Mouse (Mus musculus): ENCODE data around the gene Klk11.

Klk11 gene

DNA sequence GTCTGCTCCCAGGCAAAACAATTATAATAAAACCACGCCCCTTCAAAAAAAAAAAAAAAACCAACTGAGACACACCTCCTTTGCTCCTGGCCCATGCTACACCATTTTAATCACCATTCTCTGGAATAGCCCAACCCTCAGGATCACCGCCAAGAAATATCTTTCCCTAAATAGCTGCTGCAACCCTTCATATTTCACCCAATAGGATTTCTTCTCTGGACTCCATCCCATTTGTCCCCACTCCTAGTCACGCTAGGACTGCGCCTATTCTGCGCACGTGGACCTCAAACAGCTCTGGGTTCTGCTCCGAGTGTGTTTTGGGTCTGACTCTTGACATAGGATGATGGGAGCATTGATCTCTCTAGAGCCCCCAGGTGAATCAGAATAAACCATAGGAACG is 22.0 kb downstream of the Klk11 start:
- DNase-seq (ENCODE audit: low read depth) = no peak

DNA sequence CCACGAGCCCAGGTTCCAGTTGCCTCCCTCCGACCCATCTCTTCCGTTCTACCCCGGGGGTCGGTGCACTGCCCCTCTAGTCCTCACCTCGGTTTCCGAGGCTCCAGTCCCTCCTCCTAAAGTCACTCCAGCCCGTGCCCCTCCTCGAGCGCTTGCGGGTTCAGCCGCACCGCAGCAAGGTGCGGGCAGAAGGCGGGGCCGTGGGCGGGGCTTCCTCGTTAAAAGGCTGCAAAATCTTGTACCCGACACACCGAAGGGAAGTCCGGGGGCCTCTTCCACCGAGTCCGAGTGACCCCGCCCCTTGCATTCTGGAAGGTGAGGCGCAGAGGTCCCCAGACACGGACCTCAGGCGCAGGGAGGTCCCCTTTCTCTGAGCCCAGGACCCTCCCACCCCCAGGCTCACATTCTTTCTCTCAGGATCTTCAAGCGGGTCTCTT is 22.9 kb downstream of the Klk11 start, which contains the start of gene Klk8:
Klk8 (plus strand) TSS at position 245 of the 437 bp plus-strand sequence.
- DNase-seq (ENCODE audit: low read depth) = no peak

DNA sequence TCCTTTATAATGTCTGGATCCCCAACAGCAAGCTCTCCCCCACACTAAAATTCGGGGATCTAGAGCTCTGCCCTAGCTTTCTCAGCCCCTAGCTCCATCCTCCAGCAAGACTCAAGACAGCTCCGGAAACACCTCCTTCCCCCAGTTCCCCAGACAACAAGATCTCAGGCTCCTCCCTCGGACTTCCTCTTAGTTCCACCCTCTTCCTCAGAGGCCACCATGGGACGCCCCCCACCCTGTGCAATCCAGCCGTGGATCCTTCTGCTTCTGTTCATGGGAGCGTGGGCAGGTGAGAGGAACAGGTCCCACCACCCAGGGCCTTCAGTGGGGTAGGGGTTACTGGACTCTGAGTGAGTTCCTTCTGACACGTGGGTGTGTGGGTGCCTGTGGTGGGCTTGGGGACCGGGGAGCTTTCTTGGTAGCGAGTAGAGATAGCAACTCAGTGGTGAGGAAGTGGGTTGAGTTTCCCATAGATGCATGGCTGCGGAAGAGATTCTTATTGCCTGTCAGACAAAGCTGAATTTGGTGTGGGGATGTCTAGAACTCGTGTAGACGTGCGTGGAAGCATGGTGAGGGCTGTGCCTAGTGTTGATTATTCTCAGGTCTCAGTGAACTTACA is 23.5 kb downstream of the Klk11 start:
- DNase-seq (ENCODE audit: low read depth) = no peak

DNA sequence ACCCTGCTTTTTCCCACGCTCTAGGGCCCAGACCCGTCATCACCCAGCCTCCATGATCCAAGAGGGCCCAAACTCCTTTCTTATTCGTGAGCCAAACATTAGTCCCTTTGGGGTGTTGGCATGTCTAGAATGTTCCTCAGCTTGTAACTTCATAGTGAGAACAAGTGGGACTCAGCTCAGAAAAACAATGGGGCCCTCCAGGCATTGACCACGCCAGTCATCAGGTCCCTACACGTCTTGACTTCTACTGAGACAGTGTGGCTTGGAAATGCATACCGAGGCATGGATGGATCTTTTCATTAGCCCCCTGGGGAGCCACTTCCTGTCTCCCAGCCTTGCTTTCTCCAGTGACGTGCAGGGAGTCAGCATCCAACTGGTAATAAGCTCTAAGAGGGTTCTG is 25.5 kb downstream of the Klk11 start:
- no peak for DNase-seq (ENCODE audit: low read depth)

DNA sequence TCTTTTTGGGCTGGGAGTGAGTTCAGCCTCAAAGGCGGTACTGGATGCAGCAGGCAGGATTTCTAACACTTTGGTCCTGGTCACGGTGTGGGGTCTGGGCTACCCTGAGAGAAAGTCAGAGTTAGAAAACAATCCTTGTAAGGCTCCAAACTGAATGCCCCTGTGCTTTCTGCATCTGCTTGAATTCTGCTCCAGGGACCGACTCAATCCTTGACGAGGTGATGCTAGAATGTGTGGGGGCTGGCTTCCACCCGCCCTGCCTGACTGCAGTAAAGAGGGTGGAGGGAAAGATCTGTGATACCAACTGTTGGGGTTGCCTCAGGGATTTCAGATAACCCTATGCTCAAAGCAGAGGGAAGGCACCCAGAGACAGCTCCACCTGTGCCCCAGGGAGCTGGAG is 36.6 kb downstream of the Klk11 start, which contains the start of gene Klk7:
Klk7 (plus strand) TSS at position 301 of the 400 bp plus-strand sequence.
- no peak for DNase-seq (ENCODE audit: low read depth)

DNA sequence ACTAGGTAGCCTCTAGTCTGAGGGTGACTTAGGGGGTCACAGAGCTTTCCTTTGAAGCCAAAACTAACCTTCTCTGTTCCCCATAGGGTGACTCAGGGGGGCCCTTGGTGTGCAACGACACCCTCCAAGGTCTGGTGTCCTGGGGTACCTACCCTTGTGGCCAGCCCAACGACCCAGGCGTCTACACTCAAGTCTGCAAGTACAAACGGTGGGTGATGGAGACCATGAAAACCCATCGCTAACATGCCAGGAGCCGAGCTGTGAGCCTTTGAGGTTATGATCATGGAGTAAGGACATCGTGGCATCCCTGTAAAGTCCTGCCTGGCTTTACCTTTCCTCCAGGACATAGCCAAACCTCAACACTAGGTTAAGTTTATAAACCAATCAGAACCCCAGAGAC is 40.8 kb downstream of the Klk11 start:
- no peak for DNase-seq (ENCODE audit: low read depth)

DNA sequence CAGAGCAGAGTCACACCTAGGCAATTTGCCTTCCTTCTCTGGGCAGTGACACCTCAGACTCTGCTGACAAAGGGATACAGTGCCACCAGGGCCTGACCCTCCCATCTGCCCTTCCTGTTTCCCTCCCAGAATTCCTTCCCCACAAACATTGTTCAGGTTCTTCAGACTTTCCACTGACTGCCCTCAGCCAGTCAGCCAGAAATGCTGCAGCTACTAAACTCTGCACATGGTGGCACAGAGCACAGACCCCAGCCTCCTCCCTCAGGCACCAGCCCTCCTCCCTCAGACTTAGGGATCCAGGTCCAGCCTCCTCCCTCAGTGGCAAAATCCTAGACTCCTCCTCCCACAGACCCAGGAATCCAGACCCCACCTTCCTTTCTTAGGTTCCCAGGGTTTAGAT is 42.3 kb downstream of the Klk11 start:
- no peak for DNase-seq (ENCODE audit: low read depth)

DNA sequence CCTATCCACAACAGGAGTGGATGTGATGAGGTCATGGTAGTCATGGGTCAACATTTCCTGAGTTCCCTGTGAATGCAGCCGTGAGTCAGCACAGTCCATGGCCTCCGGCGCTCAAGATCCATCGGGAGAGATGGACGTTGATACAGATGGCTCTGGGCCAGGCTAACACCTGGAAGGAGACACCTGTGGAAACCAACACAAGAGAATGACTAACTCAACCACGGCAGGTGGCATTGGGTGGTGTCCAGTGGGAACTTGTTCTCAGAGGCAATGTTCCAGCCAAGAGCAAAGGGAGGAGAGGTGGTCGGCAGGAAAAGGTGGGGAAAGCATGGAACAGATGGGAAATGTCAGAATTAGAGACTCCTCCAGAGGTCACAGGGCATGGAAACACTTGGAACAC is 47.2 kb downstream of the Klk11 start:
- DNase-seq (ENCODE audit: low read depth) = no peak

DNA sequence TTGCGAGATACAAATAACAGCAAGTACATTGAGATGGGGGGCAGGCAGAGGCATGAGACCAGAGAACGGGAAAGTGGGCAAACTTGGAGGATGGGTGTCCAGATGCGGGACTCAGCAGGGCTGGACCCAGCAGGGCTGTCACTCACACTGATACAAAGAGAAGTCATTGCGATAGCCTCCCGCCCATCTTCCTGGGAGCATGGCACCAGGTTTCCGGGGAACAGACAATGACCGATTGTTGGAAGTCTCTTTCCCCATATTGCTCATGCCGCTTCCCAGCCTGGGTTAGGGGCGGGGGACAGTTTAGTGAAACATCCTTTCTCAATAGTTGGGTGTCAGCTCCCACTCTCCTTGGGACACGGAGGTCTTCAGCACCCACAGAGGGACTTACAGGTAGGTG is 49.8 kb downstream of the Klk11 start, which contains the start of gene Klk6:
Klk6 (plus strand) TSS at position 301 of the 400 bp plus-strand sequence.
- no peak for DNase-seq (ENCODE audit: low read depth)

DNA sequence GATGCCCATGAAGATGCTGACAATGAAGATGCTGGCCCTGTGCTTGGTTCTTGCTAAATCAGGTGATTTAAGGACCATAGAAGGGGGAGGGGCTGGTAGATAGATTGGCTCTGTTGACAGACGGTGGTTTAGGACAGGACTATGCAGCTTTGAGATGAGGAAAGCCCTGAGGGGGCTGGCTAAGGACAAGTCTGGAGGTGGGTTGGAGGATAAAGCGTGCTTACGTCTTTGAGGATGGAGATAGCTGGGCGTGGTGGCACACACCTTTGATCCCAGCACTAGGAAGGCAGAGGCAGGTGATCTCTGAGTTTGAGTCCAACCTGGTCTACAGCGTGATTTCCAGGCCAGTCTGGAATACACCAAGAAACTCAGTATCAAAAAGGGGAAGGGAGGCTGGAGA is 51.7 kb downstream of the Klk11 start:
- no peak for DNase-seq (ENCODE audit: low read depth)

DNA sequence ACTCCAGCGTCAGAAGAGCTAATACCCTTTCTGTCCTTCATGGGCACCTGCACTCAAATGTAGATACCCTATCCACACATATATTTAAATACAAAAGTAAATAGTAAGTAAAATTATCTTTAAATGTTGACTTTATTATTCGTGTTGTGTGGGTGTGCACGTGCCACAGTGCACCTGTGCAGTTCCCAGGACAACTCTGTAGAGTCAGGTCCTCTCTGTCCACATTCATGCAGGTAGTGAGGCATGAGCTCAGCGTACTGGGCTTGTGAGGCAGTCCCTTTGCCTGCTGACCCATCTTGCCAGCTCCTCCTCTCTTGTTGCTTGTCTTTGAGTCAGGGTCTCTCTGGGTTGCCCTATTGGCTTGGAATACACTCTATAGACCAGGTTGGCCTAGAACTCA is 53.3 kb downstream of the Klk11 start:
- DNase-seq (ENCODE audit: low read depth) = no peak

Measured in fibroblast of lung, adult 2 months (primary cell).